Mouse (Mus musculus) embryonic facial prominence, embryonic 10.5 days (tissue): ENCODE measurements at regions not wholly inside any gene's neighbourhood (a gene's known extent, or its start where the extent isn't known, plus 50 kb on each side); places are given as distances from the start of the nearest gene placed in this dataset.
"Not testable (repeated sequence)": the region's sequence is repeated elsewhere in the genome, so short reads cannot be mapped to it uniquely, and the experiment has no call there.

Experiments
- DNase-seq: peaks from one replicate; pipeline ENCODE4 v3.0.0-alpha.2; 2017; ENCODE audit warnings: low spot score
- H3K27ac ChIP-seq: fragments of 300-500 bp; sonication (generic); replicated peaks from 2 replicates; pipeline ENCODE4 v1.5.1; 2016; ENCODE audit warnings: mild to moderate bottlenecking
- H3K27me3 ChIP-seq: fragments of 300-500 bp; sonication (generic); replicated peaks from 2 replicates; pipeline ENCODE4 v1.6.1; 2016; ENCODE audit warnings: low read depth, mild to moderate bottlenecking; ENCODE audit not compliant: poor library complexity, severe bottlenecking
- H3K36me3 ChIP-seq: fragments of 300-500 bp; sonication (generic); replicated peaks from 2 replicates; pipeline ENCODE4 v1.6.1; 2016; ENCODE audit warnings: mild to moderate bottlenecking, moderate library complexity
- H3K4me1 ChIP-seq: fragments of 300-500 bp; sonication (generic); 2 replicates; pipeline ENCODE4 v1.6.1; 2016
- H3K4me3 ChIP-seq: fragments of 300-500 bp; sonication (generic); 2 replicates; pipeline ENCODE4 v1.5.1; 2016; ENCODE audit warnings: mild to moderate bottlenecking, moderate library complexity
- H3K9me3 ChIP-seq: fragments of 300-500 bp; sonication (generic); 2 replicates; pipeline ENCODE4 v1.6.1; 2016; ENCODE audit warnings: mild to moderate bottlenecking
- WGBS: fragments of 180-500 bp; shearing (Covaris S2); methylation state at CpG from one replicate; pipeline ENCODE4 v1.1.7; 2016; 5-methylcytosine and 5-hydroxymethylcytosine counted together

- H3K9me3 ChIP-seq = no peaks in the 10 kb centered on the region
- 89% methylated on average over 17 of the region's 17 CpGs for WGBS
- no peak overlapping the region for H3K4me3 ChIP-seq
- H3K27ac ChIP-seq = no peak overlapping the region
- DNase-seq = no peak
- no peaks in the 10 kb centered on the region for H3K36me3 ChIP-seq
- no peaks in the 10 kb centered on the region for H3K4me1 ChIP-seq
- no peaks in the 10 kb centered on the region for H3K27me3 ChIP-seq
These were observed 404.9 kb upstream of the Zfp507 start for GRCm38 (mm10) chr7:36207525-36208260.

DNA sequence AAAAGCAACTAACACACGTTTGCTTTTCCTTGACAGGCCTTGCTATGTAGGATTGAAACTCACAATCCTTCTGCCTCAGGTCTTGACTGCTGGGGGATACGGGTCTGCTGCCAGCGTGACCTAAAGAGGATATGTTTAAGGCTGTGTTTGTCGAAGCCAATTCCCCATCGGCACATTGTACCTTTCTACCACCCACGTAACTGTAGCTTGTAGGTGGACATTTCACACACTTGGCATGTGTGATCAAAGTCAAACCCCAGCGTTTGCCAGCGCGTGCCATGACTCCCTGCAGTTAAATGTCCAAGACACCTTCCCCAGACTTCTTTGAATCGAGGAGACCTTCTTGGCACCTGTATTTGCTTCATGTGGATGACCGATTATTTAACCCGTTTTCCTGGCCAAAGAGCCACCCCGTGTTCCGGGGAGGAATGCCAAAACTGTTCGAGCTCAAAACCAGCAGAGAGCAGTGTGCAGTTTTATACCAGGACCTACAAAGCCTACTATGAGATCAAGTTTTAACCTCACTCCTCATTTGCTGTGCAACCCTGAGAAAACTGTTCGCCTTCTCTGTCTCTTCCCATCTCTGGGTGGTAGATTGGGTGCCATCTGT lies 395.4 kb upstream of the Zfp507 start:
- no peaks in the 10 kb centered on the region for H3K9me3 ChIP-seq
- H3K27ac ChIP-seq = no peak overlapping the region
- WGBS = 90% methylated on average over 16 of the region's 16 CpGs
- no peaks in the 10 kb centered on the region for H3K36me3 ChIP-seq
- DNase-seq = no peak
- no peak overlapping the region for H3K4me3 ChIP-seq
- H3K27me3 ChIP-seq = no peaks in the 10 kb centered on the region
- no peaks in the 10 kb centered on the region for H3K4me1 ChIP-seq

- 88% methylated on average over 18 of the region's 18 CpGs for WGBS
- Histone ChIP-seq H3K36me3 (no peaks in the 10 kb centered on the region), H3K9me3 (no peaks in the 10 kb centered on the region), H3K27me3 (no peaks in the 10 kb centered on the region), H3K4me1 (peaks cover 6% of the 10 kb centered on the region; the same call in 1 of the 2 replicates), H3K27ac (no peak overlapping the region), H3K4me3 (no peak overlapping the region)
- DNase-seq = no peak
These were observed 393.4 kb upstream of the Zfp507 start for GRCm38 (mm10) chr7:36196154-36196720.

DNA sequence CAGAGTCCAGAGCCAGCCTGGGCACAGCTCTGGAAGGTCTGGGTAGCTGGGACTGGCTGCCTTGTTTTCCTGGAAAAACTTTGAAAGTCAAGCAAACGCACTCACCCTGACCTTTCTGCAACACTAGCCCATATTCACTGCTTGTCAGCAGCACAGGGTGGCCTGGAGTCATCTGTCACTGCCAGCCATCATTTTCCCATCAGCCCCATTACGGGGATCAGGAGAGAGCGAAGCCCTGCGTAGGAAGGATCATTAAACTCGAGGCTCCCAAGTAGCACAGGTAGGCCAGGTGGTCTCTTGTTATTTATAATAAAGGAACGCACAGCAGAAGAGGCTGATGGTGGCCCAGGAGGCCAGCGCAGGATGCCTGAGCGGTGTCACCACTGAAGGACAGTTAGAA lies 389.8 kb upstream of the Zfp507 start:
- Histone ChIP-seq H3K27me3 (no peaks in the 10 kb centered on the region), H3K4me3 (no peak overlapping the region), H3K36me3 (no peaks in the 10 kb centered on the region), H3K9me3 (no peaks in the 10 kb centered on the region), H3K4me1 (peaks cover 6% of the 10 kb centered on the region; the same call in 1 of the 2 replicates), H3K27ac (no peak overlapping the region)
- no peak for DNase-seq
- 75% methylated on average over 8 of the region's 8 CpGs for WGBS

DNA sequence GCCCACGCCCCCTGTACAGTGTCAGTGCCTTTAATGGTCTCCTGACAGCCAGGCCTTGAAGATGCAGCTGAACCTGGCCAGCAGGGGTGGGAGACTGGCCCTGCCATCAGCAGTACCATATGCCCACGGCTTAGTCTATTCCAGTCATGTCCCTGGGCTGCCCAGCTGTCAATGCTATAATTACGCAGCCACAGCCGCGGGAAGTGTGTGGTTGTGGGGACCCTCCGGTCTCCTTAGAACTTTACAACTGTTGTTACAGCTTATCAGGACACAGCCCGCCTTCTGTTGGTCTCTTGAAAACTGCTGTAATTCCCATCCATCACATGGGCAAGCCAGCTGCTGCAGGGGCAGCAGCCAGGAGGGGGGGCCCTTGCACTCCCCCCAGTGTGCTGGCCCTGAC lies 375.1 kb upstream of the Zfp507 start:
- H3K27ac ChIP-seq = no peak overlapping the region
- H3K4me1 ChIP-seq = no peaks in the 10 kb centered on the region
- H3K9me3 ChIP-seq = no peaks in the 10 kb centered on the region
- WGBS = 87% methylated on average over 7 of the region's 7 CpGs
- H3K4me3 ChIP-seq = no peak overlapping the region
- H3K36me3 ChIP-seq = no peaks in the 10 kb centered on the region
- H3K27me3 ChIP-seq = no peaks in the 10 kb centered on the region
- DNase-seq = no peak

DNA sequence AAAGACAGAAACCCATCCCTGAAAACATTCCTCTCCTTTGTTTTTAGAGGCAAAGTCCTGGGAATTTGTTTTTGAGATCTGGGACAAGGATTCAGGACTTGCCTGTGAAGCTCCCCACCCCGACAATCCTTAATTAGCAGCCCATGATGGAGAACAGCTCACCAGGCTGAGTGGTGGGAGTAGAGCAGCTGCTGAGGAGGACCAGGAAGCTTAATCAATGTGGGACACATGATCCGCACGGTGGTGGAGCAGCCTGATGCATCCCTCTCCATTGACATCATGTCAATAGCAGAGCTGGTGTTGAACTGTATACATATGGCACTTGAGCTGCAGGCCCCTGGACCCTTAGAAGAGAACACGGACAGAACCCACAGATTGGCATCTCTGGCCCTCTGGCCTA lies 372.5 kb upstream of the Zfp507 start:
- no peaks in the 10 kb centered on the region for H3K4me1 ChIP-seq
- 86% methylated on average over 4 of the region's 4 CpGs for WGBS

GRCm38 (mm10) chr7:36172511-36172910 lies 369.7 kb upstream of the Zfp507 start:
- H3K36me3 ChIP-seq, H3K9me3 ChIP-seq, H3K27me3 ChIP-seq, H3K4me1 ChIP-seq, H3K27ac ChIP-seq, DNase-seq, H3K4me3 ChIP-seq: not testable (repeated sequence)
- 57% methylated on average over 2 of the region's 2 CpGs for WGBS

More for the DNA sequence above, 372.5 kb upstream of the Zfp507 start:
- no peaks in the 10 kb centered on the region for H3K36me3 ChIP-seq
- no peak for DNase-seq
- no peak overlapping the region for H3K27ac ChIP-seq
- H3K4me3 ChIP-seq = no peak overlapping the region
- no peaks in the 10 kb centered on the region for H3K27me3 ChIP-seq
- 0 out of 2 replicates have a peak, but pooled peaks cover 3% of the 10 kb centered on the region for H3K9me3 ChIP-seq

DNA sequence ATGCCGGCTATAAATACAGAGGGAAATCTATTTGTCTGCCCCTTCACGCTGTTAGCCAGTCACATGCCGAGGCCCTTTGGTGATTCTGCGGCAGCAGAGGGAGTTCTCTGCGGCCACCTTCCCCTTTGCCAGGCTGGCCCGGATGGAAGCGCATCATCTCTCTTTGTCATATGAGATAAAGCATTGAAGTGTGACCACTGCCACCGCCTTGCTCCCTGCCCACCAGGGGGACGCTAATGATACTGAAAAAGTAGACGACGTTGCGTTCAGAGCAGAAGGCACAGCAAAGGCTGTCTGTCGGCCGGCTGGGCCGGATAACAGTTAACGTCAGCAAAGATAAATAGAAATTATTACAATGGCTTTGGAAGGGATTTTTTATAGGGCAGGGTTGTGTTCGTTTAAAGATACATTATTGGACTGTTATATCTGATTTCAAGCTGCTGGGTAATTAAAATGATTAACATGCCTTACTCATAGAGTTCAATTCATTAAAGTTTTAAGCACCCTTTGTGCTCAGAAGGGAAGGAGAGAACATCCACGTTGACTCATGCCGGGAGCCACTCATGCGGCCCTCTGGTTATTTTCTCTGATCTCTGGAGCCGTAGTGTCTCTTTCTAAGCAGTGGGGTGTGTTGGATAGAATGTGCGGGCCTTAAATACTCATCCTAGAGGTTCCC lies 354.6 kb upstream of the Zfp507 start:
- no peaks in the 10 kb centered on the region for H3K36me3 ChIP-seq
- H3K9me3 ChIP-seq = 0 out of 2 replicates have a peak, but pooled peaks cover 2% of the 10 kb centered on the region
- H3K4me1 ChIP-seq = peaks cover 20% of the 10 kb centered on the region
- no peaks in the 10 kb centered on the region for H3K27me3 ChIP-seq
- H3K4me3 ChIP-seq = no peak overlapping the region
- 75% methylated on average over 22 of the region's 22 CpGs for WGBS
- H3K27ac ChIP-seq = no peak overlapping the region
- no peak for DNase-seq

DNA sequence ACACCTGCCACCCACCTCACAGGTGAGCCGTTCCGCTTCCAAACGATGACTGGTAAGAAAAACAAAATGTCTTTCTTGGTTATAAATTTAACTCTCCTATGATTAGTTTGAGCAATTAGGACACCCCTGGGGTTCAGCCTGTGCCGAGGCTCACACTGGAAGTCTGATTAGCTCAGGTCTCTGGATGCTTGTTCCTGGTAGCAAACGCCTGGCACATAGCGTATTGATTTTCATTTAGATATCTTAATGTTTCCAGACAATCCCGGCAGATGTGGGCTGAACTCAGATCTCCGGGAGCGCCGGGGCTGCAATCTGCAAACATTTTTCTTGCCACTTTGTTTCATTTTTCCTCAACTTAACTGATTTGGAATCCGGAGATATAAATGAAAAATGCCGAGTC lies 353.8 kb upstream of the Zfp507 start:
- Histone ChIP-seq H3K27me3 (no peaks in the 10 kb centered on the region), H3K4me1 (peaks cover 28% of the 10 kb centered on the region), H3K36me3 (no peaks in the 10 kb centered on the region), H3K4me3 (no peak overlapping the region), H3K9me3 (no peaks in the 10 kb centered on the region), H3K27ac (no peak overlapping the region)
- DNase-seq = no peak
- WGBS = 81% methylated on average over 12 of the region's 12 CpGs

DNA sequence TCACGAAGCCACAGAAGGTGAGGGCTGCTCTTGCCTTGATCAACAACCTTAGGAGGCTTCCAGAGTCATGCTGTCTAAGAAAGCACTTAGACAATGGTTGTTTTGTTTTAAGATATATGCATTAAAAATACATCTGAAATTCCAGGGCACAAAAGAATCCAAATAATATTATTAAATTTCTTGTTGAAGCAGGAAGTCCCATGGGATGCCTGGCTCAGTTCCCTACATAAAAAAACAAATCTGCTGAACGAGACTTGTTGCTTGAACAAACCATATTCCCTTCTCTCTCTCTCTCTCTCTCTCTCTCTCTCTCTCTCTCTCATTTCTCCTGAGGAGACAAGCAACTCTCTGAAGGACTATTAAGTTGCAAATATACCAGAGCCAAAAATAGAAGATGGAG lies 352.8 kb upstream of the Zfp507 start:
- Histone ChIP-seq H3K27me3 (no peaks in the 10 kb centered on the region), H3K36me3 (no peaks in the 10 kb centered on the region), H3K4me1 (peaks cover 38% of the 10 kb centered on the region), H3K9me3 (no peaks in the 10 kb centered on the region), H3K4me3 (no peak overlapping the region), H3K27ac (no peak overlapping the region)
- 53% methylated on average over 2 of the region's 2 CpGs for WGBS
- DNase-seq = no peak

GRCm38 (mm10) chr7:36155159-36155558 lies 352.4 kb upstream of the Zfp507 start:
- Histone ChIP-seq H3K36me3 (no peaks in the 10 kb centered on the region), H3K9me3 (no peaks in the 10 kb centered on the region), H3K27me3 (no peaks in the 10 kb centered on the region), H3K27ac (no peak overlapping the region), H3K4me3 (no peak overlapping the region), H3K4me1 (peaks cover 39% of the 10 kb centered on the region)
- DNase-seq = no peak
- WGBS = 91% methylated on average over 6 of the region's 6 CpGs

- DNase-seq = peak; percentile 42
- H3K4me3 ChIP-seq = no peak overlapping the region
- WGBS = 32% methylated on average over 12 of the region's 12 CpGs
- H3K27me3 ChIP-seq = no peaks in the 10 kb centered on the region
- peaks cover 29% of the 10 kb centered on the region for H3K4me1 ChIP-seq
- H3K36me3 ChIP-seq = no peaks in the 10 kb centered on the region
- H3K27ac ChIP-seq = peak overlapping the region; percentile 72
- H3K9me3 ChIP-seq = no peaks in the 10 kb centered on the region
These were observed 348.2 kb upstream of the Zfp507 start for GRCm38 (mm10) chr7:36150871-36151560.
